Mouse (Mus musculus): ENCODE data around the gene Lman1l.

The Lman1l gene

DNA sequence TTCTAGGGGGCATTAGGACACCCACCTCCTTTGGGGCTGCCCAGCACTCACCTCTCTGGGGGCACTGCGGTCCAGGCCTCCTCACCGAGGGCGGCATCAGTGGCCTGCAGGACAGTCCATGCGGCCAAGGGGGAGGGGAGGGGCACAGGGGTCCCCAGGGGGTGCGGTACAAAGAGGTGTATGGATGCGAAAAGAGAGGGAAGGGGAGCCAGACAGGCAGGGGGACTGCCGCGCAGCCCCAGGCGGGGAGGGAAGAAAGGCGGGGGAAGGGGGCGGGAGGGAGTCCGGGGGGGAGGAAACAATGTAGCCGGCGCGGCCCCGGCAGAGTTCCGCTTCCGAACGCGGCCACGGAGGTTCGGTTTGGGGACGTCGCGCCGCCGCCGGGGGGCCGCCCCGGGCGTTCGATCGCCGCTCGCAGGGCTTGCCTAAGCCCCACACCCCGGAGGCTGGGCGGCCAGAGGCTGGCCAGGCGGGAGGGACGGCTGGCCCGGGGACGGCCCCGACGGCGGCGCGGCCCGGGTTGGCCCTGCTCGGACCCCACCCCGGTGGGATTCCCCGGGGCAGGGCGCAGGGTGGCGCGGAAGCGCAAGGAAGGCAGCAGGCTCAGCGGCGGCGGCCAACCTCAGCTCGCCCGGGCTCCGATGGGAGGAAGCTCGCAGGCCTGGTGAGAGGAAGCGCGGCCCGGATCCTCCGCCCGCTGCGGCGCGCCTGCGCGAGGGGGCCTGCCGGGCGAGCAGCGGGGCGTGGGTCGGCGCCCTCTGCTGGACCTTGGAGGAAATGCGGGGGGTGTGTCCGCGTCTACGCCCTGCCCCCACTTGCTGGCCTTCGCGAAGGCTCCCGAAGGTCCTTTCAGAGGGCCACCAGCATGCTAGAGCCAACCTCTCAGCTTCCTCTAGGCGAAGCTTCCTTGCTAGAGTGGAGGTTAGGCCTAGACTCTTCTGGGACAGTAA is 24.6 kb upstream of the Lman1l start:
- peak; percentile 94 for DNase-seq

GRCm38 (mm10) chr9:57644442-57644943 is 23.9 kb upstream of the Lman1l start:
- DNase-seq: peak; percentile 45

DNA sequence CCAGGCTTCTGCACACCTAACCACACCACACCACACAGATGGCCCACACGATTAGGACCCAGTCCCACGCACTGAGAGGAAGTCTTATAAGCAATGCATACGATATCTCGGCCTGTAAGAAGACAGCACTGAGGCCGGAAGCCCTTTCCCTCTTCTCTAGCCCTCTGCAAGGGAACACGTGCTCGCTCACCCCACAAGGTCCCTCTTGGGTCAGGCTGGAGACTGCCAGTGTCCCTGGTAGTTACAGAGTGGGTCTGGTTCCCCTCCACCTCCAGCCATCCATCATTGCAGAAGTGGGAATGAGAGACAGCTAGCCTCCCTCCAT is 23.2 kb upstream of the Lman1l start:
- peak; percentile 63 for DNase-seq

DNA sequence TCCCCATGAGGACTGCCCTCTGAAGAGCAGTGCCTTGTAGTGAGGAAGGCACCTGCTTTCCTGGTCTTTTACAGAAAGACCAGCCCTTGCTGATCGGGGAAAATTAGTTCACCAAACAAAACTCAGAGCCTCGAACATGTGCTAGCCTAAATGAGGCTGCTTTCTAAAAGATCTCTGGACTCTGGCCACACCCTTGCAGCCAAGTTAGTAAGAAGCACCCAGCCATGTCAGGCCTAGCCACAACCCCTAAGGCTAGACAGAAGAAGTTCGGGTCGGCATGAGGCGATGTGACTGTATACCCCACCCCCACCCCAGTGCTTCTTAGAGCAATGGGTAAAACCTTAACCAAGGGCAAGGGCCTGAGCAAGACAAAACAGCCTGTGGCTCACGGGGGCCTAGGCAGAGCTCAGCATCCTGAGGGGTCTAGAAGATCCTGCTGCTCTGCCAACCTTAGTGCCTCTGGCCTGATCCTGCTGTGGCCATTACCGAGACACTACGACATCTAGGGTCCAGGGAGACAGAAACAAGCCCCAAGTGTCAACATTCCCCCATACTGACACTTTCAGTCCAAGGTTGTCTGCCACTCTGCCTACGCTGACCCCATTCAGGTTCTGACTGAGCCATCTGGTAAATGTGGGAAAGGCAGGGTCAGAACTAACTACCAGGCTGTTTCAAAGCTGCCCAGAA is 22.7 kb upstream of the Lman1l start:
- DNase-seq: peak; percentile 39

- DNase-seq: no peak
Measured at GRCm38 (mm10) chr9:57641775-57642550, 21.4 kb upstream of the Lman1l start.

DNA sequence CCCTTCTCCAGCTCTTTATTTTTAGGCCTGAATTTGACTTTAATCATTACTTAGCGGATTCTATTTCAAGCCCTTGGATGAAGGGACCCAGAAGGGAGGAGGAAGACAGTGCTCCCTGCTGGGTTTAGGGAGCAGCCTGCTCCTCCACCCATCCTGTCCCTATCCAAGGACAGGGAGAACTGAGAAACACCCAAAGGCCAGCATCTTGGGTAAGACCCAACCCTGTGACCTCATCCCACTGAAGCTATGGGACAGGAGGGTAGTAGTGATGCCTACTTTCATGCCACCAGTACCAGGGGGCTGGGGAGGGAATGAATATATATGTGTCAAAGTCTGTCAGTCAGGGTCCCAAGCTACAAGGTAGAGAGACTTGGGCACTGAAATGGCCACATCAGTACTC is 20.4 kb upstream of the Lman1l start:
- no peak for DNase-seq

GRCm38 (mm10) chr9:57640384-57640783 is 19.8 kb upstream of the Lman1l start:
- peak; percentile 77 for DNase-seq

- no peak for DNase-seq
Measured at GRCm38 (mm10) chr9:57639661-57640328, 19.2 kb upstream of the Lman1l start.

GRCm38 (mm10) chr9:57638651-57639459 is 18.3 kb upstream of the Lman1l start:
- peak; percentile 84 for DNase-seq

- no peak for DNase-seq
Measured at GRCm38 (mm10) chr9:57637741-57638322, 17.3 kb upstream of the Lman1l start.

DNA sequence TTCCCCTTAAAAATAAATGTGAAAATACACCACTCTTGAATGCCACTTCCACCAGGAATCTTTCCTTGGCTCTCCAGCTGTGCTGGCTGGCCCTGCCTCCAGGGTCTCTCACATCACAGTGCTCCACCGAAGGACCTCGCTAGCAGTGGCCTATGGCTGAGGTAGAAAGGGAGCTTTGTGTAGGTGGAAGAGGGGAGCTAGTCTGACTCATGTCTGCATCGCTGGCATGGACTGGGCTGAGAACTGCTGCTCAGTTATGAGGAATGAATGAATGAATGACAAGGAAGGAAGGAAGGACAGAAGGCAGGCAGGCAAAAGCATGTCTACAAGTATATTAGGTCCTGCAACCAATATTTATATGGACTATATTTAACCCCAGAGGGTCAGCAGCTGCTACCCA is 16.7 kb upstream of the Lman1l start:
- no peak for DNase-seq

DNA sequence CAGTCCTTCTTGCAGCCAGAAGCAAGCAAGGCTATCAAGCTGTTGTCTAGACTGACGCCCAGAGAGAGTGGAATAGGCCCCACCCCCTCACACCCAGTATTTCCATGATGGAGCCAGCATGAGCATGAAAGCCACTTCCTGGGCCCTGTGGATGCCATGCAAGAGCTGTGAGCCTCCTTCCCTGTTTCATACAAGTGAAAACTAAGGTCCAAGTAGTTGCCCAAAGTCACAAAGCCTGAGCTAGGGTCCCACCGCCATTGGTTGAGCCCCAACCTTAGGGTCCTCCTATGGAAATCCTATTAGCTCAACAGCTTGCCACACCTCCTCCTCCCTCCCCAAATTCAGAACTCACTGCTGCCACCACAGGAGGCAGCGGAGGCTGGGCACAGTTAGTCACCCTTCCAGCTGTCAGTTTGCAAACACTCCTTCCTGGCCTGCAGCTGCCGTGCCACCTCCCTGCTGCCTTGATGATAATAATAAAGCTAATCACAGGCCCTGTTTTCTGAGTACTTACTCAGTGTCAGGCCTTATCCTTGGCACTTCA is 13.0 kb upstream of the Lman1l start:
- no peak for DNase-seq

DNA sequence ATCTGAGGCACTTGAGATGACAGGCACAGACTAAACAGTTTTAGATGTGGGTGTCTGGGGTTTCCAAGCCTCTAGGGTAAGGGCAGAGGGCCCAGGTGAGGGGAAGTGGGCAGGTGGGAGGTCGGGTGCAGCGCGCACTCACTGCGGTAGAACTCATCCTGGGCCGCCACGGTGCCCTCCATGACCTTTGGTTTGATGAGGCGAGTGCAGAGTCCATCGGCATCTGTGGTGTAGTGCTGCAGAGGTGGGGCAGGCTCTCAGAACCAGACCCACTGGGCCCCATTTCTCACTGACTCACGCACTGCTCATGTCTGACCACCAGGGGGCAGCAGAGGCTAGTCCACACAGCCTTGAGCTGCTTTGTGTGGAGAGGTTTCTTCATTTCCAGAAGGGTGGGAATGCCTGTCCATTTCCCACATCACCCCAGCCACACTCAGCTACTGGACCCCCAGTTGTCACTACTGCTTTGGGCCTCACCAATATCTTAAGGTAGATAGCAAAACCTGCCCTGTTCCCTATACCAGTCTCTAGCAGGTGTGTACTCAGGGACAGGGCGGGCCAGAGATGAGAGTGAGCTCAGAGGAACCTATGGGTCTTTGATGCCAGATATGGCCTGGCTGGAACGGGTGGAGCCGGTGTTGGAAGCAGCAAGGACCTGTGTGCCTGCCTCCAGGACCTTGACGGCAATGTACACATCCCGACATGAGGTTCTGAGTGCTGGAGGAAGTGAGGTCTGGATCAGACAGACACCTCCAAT is 8.7 kb upstream of the Lman1l start:
- DNase-seq: peak; percentile 81

DNA sequence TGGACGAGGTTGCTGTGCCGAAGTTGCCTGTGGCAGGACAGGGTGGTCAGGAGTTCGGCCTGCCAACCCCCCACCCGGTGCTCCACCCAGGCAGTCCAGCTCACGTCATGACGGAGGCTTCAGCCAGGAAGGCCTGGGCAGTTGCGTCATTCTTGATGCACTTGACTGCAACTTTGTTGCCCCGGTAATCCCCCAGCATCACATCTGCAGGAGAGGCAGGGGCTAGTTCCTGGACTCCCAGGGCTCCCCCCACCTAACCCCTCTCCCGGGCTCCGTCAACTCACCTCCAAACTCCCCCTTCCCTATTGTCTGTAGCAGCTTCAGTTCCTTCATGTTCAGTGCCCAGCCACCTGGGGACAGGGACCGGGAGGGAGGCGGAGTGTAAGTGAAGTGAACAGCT is 8.1 kb upstream of the Lman1l start:
- no peak for DNase-seq

DNA sequence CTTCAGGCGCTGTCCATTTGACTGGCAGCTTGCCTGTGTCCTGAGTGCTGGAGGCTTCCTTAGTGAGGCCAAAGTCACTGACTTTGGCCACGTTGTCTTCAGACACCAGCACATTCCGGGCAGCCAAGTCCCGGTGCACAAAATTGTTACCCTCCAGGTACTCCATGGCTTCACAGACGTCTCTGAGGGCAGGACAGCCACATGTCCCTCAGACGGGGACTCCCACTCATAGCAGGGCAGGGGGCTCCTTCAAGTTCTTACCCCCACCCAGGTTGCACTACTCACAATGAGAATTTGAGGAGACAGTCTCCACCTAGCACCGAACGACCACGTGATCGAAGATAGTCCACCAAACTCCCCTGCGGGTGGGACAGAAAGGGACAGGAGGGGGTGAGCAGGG is 7.3 kb upstream of the Lman1l start:
- no peak for DNase-seq

DNA sequence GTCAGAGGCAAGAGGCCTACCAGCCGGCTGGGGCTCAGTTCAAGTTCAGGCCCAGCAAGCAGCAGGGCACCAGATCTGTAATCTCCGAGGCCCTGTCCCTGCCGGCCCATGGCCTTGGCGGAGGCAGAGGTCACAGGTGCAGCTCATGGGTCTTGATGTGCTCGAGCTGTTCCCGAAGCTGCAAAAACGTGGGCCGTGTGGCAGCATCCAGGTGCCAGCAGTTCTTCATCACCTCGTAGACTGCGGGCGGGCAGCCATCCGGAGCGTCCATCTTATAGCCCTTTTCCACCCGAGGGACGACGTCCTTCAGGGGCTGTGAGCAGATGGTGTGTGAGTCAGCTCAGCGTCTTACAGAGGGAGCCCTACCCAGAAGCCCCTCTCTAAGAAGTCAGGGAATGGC is 6.6 kb upstream of the Lman1l start:
- no peak for DNase-seq

GRCm38 (mm10) chr9:57625674-57626500 is 5.3 kb upstream of the Lman1l start:
- no peak for DNase-seq

GRCm38 (mm10) chr9:57624295-57624694 is 3.7 kb upstream of the Lman1l start:
- no peak for DNase-seq

DNA sequence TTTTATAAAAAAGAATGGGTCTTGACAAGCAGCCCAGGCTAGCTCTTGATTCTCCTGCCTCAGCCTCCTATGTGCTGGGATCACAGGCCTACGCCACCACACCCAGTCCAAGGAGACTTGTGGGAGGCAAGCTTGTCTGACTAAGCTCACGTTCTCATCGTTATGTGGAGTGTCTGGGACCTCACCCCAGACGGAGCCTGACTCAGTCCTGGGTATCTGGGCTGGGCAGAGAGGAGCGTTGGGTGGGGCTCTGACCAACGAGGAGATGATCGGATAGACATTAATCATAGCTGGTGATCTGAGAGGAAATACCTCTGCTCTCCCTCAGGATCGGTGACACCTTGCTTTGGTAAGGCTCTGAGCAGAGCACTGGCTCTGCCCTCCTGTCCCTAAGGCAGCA is 1.7 kb downstream of the Lman1l start:
- DNase-seq: no peak

Data from liver (tissue).